Mouse (Mus musculus): ENCODE data around the gene Ttc39d.
"Not testable (repeated sequence)": the region's sequence is repeated elsewhere in the genome, so short reads cannot be mapped to it uniquely, and the experiment has no call there.

Gene Ttc39d

DNA sequence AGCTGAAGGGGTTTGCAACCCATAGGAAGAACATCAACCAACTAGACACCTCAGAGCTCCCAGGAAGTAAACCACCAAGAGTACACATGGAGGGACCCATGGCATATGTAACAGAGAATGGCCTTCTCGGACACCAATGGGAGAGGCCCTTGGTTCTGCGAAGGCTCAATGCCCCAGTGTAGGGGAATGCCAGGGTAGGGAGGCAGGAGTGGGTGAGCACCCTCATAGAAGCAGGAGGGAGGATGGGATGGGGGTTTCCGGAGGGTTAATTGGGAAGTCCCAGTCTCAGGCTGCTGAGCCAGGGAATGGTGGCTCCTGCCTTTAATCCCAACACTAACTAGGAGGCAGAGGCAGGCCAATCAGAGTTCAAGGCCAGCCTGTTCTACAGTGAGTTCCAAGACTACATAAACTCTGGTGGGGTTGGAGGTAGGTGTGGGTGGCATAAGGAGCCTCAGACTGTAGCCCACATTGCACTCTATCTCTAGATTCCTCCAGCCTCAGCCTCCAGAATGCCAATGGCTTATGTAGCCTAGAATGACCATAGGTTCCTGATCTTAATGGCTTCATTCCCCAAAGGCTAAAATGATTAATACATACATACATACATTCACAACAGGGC lies 8.0 kb upstream of the Ttc39d start:
- DNase-seq: no peak

DNA sequence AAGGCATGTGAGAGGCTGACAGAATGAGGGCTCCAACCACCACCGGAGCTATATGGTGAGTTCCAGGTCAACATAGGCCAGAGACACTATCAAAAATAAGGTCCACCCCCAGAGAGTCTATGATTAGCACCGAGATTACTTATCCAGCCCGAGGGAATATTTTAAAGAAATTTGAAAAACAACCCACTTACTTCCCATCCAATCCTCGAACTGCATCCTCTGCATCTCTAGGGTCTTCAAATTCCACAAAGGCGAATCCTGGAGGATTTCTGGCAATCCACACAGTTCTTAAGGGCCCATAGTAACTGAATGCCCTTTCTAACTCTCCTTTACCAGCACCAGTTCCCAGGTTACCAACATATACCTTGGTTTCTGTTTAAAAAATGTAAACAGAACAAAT lies 1.6 kb upstream of the Ttc39d start:
- DNase-seq: no peak

DNA sequence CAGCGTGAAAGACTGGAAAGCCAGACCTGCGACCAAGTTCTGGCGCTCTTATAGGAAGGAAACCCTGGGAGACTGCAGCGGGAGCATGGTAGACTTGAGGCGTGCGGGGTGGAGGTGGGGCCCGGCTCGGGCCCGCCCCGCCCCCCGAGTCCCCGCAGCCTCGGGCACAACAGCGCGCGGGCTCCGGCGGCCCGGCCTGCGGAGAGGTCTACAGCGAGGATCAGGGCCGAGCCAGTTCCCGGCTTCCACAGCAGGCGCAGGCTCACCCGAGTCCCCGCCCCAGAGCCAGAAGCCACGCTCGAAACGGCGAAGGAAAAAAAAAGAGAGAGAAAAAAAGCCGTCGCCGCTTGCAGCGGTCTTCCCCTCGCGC lies 974 bp upstream of the Ttc39d start:
- DNase-seq: no peak

DNA sequence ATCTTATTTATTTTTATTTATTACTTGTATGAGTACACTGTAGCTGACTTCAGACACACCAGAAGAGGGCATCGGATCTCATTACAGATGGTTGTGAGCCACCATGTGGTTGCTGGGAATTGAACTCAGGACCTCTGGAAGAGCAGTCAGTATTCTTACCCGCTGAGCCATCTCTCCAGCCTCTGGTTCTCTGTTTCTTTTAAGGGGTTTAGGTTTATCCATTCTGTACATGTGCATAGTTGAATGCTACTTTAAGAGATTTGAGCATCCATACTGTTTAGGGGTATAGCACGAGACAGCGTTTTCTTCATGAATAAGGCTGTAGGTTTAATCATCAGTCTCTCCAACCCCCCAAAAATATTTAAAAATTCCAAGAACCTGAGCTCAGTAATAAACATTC lies 6.7 kb downstream of the Ttc39d start:
- DNase-seq: not testable (repeated sequence)

DNA sequence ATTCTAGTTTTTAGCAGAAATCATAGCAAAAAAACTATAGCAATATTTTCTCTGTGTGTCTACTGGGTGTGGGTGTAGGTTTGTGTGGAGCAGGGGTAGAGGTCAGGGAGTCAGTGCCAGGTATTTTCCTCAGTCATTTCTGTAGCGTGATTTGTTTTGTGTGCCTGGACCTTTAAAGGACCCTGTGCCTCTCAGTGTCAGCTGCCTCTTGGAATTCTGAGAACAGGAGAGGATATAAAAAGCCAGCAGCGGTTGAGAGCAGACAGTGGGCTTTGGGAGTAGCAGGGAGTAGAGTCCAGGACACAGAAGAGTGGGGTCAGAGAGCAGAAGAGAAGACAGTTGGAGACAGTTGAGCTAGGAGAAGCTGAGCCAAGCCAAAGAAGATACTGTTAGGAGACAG lies 12.9 kb downstream of the Ttc39d start:
- DNase-seq: no peak

DNA sequence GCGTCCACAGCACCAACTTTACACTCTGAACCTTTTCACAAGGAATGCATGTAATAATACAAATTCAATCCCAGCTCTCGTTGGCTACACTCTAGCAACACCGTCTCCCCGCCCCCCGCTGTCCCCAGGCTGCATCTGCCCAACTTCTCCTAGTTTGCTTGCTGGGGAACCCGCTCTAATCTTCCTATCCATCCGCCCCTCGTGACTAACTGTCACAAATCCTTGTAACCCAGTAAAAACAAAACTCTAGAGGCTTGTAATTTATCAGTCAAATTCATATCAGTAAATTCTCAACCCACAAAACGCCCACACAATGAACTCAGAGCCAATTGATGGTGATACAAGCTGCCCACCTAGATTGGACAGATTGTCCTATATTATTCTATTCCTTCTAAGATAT lies 13.9 kb downstream of the Ttc39d start:
- DNase-seq: no peak

DNA sequence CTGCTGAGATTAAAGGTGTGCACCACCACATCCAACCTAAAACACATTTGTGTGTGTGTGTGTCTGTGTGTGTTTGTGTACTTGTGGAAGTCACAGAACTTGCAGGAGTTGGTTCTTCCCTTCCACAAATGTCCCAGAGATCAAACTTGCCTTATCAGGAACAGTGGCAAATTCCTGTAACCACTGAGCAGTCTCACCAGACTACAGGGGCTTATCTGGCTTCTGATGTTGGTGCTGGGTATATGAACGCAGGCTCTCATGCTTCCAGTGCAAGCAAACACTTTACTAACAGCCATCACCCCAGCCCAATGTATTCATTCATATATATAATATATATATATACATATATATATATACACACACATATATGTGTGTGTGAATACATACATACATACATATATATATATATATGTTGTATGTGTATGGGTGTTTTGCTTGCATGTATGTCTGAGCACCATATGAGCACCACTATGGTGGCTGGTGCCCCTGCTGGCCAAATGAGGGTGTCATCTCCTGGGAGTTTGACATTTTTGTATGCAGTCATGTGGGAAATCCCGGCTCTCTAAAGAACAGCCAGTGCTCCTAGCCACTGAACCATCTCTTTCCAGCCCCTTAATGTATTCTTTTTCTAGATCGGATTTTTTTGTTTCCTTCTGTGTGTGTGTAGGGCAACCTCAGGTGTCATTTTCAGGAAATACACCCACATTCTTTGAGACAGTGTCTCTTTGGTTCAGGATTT lies 14.8 kb downstream of the Ttc39d start:
- no peak for DNase-seq

DNA sequence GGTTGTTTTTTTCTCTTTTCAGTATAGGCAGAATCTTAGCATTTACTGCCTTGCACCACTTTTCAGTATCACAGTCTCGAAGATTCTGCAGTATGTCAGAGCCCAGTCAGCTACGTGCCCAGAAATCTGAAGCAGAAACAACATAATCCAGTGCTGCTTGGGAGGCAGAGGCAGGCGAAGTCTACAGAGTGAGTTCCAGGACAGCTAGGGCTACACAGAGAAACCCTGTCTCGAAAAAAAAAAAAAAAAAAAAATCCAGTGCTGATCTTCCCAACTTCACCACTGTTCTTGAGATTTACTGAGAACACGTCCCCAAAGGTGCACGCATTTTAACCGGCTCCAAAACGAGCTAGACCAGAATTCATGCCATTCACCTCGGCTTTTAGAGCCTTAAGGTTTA lies 16.6 kb downstream of the Ttc39d start:
- DNase-seq: no peak

DNA sequence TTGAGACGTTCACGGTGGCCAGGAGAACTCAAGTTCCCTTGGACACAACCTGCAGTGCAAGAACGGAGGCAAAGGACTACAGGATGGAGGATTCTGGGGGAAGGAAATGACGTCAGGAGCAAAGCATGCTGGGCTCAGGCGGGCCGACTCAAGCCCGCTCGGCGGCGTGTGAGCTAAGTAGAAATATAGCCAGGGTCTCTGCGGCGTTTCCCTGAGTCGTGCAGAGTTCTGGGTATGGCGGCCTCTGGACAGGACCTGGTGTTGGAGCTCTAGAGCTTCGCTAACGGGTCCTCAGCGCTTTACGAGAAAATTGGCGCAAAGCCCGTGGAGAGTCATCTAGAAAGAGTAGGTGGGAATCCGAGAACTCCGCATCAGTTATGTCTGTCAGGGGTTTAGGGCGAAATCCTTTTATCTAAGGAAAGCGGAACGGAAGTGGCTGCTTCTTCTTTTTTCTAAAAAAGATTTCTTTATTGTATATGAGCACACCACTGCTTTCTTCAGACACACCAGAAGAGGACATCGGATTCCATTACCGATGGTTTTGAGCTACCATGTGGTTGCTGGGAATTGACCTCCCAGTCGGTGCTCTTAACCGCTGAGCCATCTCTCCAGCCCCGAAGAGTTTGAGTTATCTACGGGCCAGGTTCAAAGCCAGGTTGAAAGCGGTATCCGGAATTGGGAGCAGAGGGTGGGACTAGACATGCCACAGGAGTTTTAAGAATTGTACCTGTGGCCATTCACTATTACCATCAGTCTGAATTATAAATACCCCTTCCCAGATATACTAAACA lies 17.3 kb downstream of the Ttc39d start, which contains the start of gene Gemin6:
Gene Gemin6, plus strand, starts transcription at position 116 of the 791 bp plus-strand sequence.
- peak; percentile 88 for DNase-seq

DNA sequence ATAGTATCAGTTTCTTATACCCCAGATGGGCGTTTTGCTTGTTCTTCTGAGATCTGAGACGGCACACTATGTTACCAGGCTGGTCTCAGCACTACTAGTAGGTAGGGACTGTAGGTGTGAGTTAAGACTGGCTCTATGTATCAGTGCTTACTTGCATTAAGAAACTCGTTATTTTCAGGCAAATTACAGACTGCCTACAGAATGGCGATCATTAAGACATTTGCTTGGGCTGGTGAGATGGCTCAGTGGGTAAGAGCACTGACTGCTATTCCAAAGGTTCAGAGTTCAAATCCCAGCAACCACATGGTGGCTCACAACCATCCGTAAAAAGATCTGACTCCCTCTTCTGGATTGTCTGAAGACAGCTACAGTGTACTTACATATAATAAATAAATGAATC lies 17.9 kb downstream of the Ttc39d start:
- not testable (repeated sequence) for DNase-seq

DNA sequence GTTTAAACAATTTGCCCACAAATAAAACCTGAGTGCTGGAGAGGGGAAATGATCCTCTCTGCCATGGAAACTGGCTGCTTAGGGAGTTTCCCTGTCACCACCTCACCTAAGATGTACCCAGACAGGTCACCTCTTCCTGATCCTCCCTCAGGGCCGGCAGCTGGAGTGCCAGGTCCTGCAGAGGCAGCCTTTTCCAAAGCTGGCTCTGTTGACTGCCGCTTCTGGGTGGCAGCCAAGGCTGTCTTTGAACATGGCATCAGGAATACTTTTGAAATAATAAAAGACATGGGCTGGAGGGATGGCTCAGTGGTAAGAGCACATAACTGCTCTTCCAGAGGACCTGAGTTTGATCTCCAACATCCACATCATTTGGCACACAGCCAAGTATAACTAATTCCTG lies 22.1 kb downstream of the Ttc39d start:
- peak; percentile 25 for DNase-seq

DNA sequence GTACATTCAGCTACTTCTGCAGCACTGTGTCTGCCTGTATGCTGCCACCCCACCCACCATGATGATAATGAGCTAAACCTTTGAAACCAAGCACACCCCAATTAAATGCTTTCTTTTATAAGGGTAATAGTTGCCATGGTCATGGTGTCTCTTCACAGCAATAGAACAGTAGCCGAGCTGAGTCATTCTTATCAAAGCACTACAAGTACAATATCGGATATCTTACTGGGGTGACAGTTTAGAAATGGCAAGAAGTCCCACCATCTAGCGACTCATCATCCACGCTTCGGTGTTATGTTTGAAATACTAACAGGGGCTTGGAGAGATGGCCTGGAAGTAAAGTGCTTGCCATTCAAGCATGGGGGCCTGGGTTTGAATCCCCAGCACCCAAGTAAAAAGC lies 26.6 kb downstream of the Ttc39d start:
- DNase-seq: no peak

DNA sequence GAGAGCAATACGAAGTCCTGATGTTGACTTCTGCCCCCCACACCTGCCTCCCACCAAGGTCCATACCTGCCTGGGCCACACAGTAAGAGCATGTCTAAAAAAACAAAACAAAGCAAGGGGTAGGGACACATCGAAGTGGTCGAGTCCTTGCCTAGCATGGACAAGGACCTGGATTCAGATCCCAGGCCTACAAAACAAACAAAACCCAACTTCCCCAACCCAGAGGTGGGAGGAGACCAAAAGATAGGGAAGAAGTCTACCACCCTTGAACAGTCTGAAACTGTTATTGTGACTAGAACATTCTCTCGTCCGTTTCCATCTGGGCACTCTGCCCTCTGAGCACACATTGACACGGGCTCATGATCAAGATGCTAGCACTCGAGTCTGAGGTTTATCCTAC lies 27.1 kb downstream of the Ttc39d start:
- DNase-seq: no peak

DNA sequence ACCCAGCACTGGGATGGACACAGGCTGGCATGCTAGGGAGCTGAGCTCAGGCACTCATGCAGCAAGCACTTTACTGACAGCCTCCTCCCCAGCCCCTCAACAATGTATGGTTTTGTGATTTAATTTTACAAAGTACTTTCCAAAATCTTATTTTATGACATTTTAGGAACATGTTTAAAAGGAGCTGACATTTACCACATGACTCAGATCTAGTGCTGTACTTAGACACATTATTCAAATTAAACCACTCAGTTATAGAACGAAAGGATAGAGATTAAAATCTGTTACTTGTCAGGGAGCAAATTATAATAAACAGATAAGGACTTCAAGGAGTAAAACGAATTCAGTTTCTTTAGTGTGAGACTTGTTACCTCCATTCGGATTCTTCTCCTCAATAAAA lies 28.2 kb downstream of the Ttc39d start:
- DNase-seq: no peak

DNA sequence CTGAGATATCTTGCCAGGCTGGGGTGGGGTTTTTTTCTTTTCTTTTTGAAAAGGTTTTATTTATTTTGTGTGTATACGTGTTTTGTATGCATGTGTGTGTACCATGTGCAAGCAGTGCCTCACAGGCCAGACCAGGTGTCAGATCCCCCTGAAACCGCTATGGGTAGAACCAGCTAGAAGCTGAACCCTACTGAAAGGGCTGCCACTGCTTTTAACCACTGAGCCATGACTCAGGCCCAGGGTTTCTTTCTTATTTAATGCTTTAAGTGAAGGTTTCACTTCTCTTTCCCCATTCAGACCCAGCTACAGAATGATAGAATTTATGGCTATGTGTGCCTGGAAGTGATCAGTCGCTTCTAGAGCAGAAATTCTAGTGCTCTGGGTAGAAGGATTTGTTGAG lies 29.5 kb downstream of the Ttc39d start:
- no peak for DNase-seq

DNA sequence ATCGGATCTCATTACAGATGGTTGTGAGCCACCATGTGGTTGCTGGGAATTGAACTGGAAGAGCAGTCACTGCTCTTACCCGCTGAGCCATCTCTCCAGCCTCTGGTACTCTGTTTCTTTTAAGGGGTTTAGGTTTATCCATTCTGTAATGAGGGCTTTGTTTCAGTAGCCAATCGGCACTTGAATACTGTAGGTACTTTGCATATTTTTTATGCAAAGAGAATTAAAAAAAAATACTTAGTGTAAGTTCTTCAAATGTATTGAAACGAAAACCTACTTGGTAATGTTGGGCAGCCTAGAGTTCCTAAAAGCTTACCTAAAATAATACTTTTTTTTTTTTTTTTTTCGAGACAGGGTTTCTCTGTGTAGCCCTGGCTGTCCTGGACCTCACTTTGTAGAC lies 30.2 kb downstream of the Ttc39d start:
- DNase-seq: no peak

DNA sequence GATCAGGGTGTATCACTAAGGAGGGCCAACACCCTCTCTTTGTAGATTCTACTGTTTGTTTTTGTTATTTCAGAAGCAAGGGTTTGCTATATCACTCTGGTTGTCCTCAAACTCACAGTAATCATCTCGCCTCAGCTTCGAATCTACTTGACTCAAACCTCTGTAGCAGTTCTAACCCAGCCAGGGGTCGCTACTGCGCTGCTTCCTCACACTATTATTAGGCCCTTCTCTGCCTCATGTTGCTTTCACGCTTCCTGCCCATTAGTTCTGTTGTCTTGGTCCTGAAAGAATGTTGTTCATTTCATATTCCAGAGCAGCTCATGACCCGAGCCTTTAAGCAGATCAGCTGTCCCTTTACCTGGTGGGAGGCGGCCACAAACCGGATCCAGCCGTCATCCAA lies 34.3 kb downstream of the Ttc39d start:
- no peak for DNase-seq

DNA sequence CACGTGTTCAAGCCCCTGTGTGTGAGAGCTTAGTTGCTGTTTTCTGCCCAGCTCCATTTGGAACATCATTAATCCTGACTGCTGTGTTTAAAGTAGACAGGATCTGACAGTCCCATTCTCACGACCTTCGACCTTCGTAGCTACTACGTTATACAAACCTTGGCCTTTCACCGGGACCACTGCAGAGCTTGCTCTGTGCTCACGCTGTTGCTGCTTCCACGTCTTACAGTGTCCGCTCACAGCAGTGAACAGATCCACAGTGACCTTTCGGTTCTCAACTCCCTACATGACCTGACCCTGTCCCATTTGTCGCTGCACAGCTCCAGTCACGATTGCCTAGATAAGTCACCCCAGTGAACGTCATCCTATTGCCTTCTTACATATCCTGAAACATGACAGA lies 35.9 kb downstream of the Ttc39d start:
- no peak for DNase-seq

DNA sequence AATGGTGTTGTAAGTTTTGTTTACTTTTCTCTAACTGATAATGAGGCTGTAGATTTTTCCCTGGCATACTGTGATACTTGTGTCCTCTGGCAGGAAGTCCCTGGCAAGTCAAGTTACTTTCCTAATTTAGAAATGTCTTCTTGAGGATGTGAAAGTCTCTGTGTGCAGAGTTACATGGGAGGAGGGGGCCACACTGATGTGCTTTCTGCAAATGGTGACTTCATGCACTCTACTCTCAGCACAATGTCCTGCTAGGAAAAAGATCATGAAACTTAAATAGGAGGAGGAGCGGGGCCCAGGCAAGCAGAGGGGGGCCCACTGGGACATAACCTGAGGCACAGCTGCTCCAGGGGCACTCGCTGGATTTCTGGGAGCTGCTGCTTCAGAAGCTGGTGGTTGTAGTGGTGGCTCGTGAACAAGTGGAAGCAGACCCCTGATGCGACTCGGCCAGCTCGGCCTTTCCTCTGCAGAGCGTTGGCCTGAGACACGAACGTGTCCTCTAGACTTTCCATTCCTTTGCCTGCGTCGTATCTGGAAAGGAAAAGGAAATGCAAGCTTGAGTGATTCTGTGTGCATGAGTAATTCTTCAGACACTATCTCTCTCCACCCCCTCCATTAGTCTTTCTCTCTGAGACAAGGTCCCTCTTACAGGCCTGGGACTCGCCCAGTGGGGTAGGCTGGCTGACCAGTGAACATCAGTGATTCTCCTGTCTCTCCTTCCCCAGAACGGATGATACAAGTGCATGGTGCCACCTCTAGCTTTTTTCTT lies 45.7 kb downstream of the Ttc39d start:
- DNase-seq: no peak

DNA sequence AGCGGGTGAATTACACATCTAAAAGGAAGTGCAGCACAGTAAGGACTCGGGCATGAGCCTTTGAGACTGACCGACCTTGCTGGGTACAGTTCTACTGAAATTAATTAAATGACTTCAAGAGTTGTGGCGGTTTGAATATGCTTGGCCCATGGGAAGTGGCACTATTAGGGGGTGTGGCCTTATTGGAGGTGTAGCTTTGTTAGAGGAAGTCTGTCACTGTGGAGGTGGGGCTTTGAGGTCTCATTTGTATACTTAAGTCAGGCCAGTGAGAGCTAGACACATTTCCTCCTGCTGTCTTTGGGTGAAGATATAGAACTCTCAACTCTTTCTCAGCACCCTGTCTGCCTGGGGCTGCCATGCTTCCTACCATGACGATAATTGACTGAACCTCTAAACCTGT lies 47.2 kb downstream of the Ttc39d start:
- no peak for DNase-seq

DNA sequence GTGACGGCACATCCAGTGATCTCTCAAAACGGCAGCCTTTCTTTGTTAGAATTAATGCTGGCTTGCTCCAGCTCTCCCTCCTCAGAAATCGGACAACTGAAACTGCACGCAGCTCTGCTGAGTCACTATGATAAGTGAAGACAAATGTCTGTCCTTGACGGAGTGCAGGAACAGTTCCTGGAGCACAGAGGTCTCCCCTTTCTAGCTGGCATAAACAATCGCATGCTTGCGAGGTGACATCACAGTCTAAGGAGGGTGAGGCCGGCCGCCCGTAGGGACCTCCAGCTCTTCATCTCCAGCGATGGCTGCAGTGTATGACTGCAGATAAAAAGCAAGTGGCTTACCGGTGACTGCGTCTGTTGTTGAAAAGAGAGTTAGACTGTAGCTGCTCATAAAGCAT lies 47.9 kb downstream of the Ttc39d start:
- DNase-seq: no peak

DNA sequence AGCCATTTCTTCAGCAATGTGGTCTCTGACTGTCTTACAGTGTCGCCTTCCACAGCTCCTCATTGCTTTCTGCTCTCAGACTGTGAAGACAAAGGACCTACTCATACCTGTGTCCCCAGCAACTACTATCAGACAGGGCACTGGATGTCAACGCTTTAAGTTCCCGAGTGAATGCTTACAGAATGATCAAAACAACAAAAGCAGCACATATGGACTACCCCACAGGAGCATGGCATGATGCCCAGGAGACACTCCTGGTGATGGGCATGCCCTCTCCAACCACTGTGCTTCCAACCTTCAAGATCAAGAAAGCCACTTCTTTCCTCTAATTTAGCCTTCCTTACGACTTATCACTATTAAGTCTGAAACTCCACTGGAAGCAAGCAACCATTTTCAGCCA lies 59.8 kb downstream of the Ttc39d start:
- peak; percentile 73 for DNase-seq
